Mouse (Mus musculus) heart, postnatal 0 days (tissue): ENCODE data around the gene Ap1m2.

ENCODE experiments used
- CTCF ChIP-seq: IDR thresholded peaks from 2 replicates; pipeline ENCODE4 v1.5.1; 2016; ENCODE audit warnings: antibody characterized with exemption, control low read depth, low read depth
- EP300 ChIP-seq: IDR thresholded peaks from 2 replicates; pipeline ENCODE4 v1.6.1; 2016; ENCODE audit warnings: antibody characterized with exemption, low read depth

DNA sequence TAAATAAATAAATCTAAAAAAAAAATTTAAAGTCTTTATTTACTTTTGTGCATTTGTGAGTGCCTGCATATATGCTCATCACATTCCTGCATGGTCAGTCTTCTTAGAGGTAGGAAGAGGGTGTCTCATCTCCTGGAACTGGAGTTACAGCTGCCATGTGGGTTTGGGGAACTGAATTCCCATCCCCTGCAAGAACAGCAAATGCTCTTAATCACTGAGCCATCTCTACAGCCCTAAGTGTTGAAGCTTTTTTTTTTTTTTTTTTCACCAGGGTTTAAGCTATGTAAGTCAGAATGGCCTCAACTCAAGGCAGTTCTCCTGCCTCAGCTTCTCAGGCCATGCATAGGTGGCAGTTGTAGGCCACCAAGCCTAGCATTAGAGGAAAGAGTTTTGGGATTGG is 22.6 kb upstream of the Ap1m2 start:
- no peak for TF ChIP-seq CTCF
- TF ChIP-seq EP300: no peak
